Mouse (Mus musculus): Measurements from ENCODE around the gene Smarcal1. TPM values are rescaled to one million over a fixed set of nuclear protein-coding genes. Genes with fewer than 3 reads are reported as not detected.

Smarcal1 gene
- 3.1 and 12.9 TPM in 2 replicates for polyA plus RNA-seq (2012; ENCODE audit: low replicate concordance)

DNA sequence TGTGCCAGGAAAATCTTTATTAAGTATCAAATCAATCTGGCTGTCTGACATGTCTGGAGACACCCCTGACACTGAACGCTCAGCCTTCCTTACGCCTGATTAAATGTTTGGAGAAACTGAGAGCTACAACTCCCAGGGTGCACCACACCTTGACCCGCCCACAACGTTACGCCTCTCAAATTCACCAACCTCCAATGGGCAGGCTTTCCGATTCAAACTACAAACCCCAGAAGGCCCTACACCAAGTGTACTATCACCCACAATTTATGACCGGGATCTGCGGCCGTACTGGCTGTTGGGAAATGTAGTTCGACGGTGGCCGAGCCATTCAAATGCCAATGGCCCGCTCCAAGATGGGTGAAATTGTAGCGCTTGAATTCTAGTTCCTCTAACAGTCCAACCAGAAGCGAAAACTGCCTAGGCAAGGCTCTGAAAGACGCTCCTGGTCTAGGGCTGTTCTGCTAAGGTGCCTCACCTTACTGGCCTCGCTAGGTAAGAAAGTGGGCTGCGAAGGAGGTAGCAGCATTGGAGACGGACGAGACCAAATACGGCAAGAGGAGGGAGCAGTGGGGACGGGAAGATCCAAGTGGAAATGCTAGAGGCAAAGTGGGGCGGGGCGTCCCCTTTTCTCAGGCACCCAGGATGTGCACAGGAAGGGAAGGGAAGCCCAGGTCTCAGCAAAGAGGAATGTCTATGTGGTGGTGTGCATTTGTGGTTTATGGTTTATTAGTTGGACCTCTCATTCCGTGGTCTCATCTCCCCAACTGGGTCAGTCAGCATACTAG, at the start of gene Smarcal1:
TSS of gene Smarcal1 (plus strand) at position 305 of the 785 bp plus-strand sequence.

DNA sequence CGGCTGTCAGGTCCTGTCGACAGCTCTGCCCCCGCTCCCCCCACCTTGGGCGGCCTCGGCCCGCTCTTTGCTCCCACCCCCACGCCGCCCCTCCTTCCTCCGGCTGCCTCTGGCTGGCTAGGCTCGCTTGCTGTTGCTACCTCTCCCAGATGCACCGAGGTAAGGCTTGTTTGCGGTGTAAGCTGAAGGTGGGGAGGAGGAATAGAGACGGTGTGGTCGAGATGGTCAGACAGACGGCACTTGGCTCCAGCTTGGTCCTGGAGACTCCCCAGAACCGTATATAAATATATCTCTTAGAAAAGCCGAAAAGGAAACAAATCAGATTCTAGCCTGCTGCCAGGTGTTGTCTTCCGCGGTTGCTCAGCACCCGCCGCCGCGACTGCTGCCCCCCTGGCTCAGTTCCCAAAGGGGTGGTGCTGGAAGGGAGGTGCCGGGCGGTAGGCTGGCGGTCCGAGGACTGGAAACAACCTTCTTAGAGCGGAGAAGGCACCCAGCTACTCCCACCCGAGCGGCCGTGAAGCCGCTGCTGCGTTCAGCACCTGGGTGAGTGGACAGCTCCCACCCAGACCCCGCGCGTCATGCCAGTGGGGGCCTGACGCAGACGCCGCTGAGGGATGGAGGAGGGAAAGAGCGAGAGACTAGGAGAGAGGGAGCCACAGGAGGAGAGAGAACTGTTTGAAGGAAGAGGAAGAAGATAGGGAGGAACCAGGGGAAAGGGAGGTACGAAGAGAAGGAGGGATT, 46.3 kb upstream of the Smarcal1 start, which contains the start of gene March4:
TSS of gene March4 (minus strand) at position 320 of the 741 bp plus-strand sequence.

Other genes with a start within 250 kb of the Smarcal1 start
- not detected in 2 replicates for gene March4, start 46.3 kb upstream of the Smarcal1 start, polyA plus RNA-seq (2012; ENCODE audit: low replicate concordance)
- gene Ankar, start 117.3 kb downstream of the Smarcal1 start, polyA plus RNA-seq (2012; ENCODE audit: low replicate concordance) = not detected in 2 replicates
- gene Rpl37a, start 128.0 kb downstream of the Smarcal1 start, polyA plus RNA-seq (2012; ENCODE audit: low replicate concordance) = 82.5 and 185 TPM in 2 replicates
- 0.27 and 0.82 TPM in 2 replicates for gene Igfbp2, start 241.3 kb downstream of the Smarcal1 start, polyA plus RNA-seq (2012; ENCODE audit: low replicate concordance)